Mouse (Mus musculus) colon, adult 2 months (tissue): ENCODE measurements around the gene Vmn1r224. TPM values are rescaled to one million over a fixed set of nuclear protein-coding genes. Genes with fewer than 3 reads are reported as not detected.

Experiments used
- polyA plus RNA-seq: library from polyadenylated mRNA; depleted of rRNA; stranded (reverse); fragments of >200 nt; gene quantifications from 2 replicates; pipeline ENCODE4 v1.2.3, GENCODE M21; 2012; rRNA removed

Gene Vmn1r224
- polyA plus RNA-seq: not detected in 2 replicates

DNA sequence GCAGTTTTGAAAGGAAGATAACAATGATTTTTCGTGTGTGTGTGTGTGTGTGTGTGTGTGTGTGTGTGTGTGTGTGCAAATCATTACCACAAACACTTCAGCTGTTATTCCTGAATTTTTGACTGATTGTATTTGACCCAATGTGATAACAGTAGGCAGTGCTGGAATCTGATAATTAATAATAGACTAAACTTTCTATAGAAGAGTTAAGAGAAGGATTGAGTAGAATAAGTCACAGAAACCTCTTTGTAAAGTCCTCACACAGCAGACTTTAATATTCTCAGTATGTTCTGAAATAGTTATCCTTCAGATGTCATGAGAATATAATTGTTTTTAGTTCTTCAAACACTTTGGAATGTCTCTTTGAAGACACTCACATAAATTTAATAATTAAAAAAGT lies at the start of gene Vmn1r224:
Gene Vmn1r224, plus strand, starts transcription at position 301 of the 400 bp plus-strand sequence.

Other genes with a start within 250 kb of the Vmn1r224 start
- gene Fpr-rs6, start 231.0 kb upstream of the Vmn1r224 start, polyA plus RNA-seq: not detected in 2 replicates
- not detected in 2 replicates for gene Vmn2r105, start 179.1 kb upstream of the Vmn1r224 start, polyA plus RNA-seq
- not detected in 2 replicates for gene Vmn2r106, start 128.6 kb upstream of the Vmn1r224 start, polyA plus RNA-seq
- gene Vmn2r107, start 68.9 kb upstream of the Vmn1r224 start, polyA plus RNA-seq: not detected in 2 replicates
- gene Vmn2r108, start 67.2 kb downstream of the Vmn1r224 start, polyA plus RNA-seq: not detected in 2 replicates
- gene Vmn1r225, start 84.0 kb downstream of the Vmn1r224 start, polyA plus RNA-seq: not detected in 2 replicates
- gene Vmn2r109, start 150.6 kb downstream of the Vmn1r224 start, polyA plus RNA-seq: not detected in 2 replicates
- gene Vmn2r110, start 182.3 kb downstream of the Vmn1r224 start, polyA plus RNA-seq: not detected in 2 replicates
- gene Fpr-rs3, start 210.7 kb downstream of the Vmn1r224 start, polyA plus RNA-seq: not detected in 2 replicates